Comparison of ENCODE assay signal across 14 mouse cellular contexts in the genomic region with DNA sequence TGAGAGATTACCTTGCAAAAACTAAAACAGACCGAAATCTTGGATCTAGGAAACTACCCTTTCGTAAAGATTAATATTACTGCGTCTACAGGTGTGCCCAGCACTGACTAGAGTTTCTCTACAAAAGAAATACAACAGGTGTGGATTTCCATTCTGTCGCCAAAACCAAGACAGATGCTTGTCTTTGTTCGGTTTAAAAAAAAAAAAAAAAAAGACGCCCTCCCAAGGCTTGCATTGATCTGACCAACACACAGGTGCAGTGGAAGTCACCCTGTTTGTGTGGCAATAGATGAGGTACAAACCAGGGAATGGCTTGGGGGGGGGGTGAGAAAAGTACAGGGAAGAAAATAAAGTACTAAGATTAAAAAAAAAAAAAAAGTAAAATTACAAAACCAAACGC. TPM values are rescaled to one million over a fixed set of nuclear protein-coding genes. Genes with fewer than 3 reads are reported as not detected.
DNase-seq lines count a peak whose midpoint lies in the region; ATAC-seq and TF ChIP-seq lines count a peak whose summit lies in the region.
"Had no signal": no experiment of that assay in that cellular context is flagged by ENCODE, and none has a peak within 500 bp of the region (broad histone marks: within the 10 kb centered on the region; RNA-seq: fewer than 3 reads in every experiment).

No protein-coding gene starts in this region.

- peaks cover 54% of the 10 kb centered on the region for H3K36me3 ChIP-seq in heart, embryonic 14.5 days (ENCODE audit: control insufficient read depth, insufficient read depth, low read length)
- peaks cover 34% of the 10 kb centered on the region for H3K36me3 ChIP-seq in embryonic facial prominence, embryonic 13.5 days
- H3K36me3 ChIP-seq in hindbrain, embryonic 14.5 days (replicated peaks; ENCODE audit: control insufficient read depth, insufficient read depth), result peaks cover 40% of the 10 kb centered on the region
- H3K36me3 ChIP-seq in midbrain, embryonic 15.5 days (replicated peaks), result peaks cover 13% of the 10 kb centered on the region; the same call in 1 of the 2 replicates
- H3K36me3 ChIP-seq in liver, embryonic 11.5 days (ENCODE audit: control insufficient read depth, insufficient read depth, low read length), result peaks cover 18% of the 10 kb centered on the region
- H3K36me3 ChIP-seq in stomach, postnatal 0 days (ENCODE audit: control insufficient read depth, insufficient read depth, low read length), result peaks cover 14% of the 10 kb centered on the region

- H3K27ac ChIP-seq in heart, embryonic 14.5 days (replicated peaks in 1 of 2; ENCODE audit: control insufficient read depth in 1 of 2, insufficient read depth in 1 of 2, low read depth in 2 of 2, low read length in 2 of 2), result no peak overlapping the region
- H3K27ac ChIP-seq in embryonic facial prominence, embryonic 13.5 days, result no peak overlapping the region
- H3K27ac ChIP-seq in hindbrain, embryonic 14.5 days, result no peak overlapping the region
- H3K27ac ChIP-seq in midbrain, embryonic 15.5 days, result no peak overlapping the region
- H3K27ac ChIP-seq in liver, embryonic 11.5 days (ENCODE audit: low read depth, low read length), result no peak overlapping the region
- no peak overlapping the region for H3K27ac ChIP-seq in stomach, postnatal 0 days (replicated peaks)
- H3K27ac ChIP-seq: liver, embryonic 15.5 days had no signal

- no peaks in the 10 kb centered on the region for H3K27me3 ChIP-seq in heart, embryonic 14.5 days (ENCODE audit: control insufficient read depth, insufficient read depth, low read length)
- no peaks in the 10 kb centered on the region for H3K27me3 ChIP-seq in embryonic facial prominence, embryonic 13.5 days
- no peaks in the 10 kb centered on the region for H3K27me3 ChIP-seq in hindbrain, embryonic 14.5 days (ENCODE audit: control insufficient read depth, insufficient read depth, low read length)
- no peaks in the 10 kb centered on the region for H3K27me3 ChIP-seq in midbrain, embryonic 15.5 days (replicated peaks)
- H3K27me3 ChIP-seq in liver, embryonic 11.5 days (replicated peaks; ENCODE audit: control insufficient read depth, insufficient read depth, low read length), result no peaks in the 10 kb centered on the region
- no peaks in the 10 kb centered on the region for H3K27me3 ChIP-seq in stomach, postnatal 0 days (ENCODE audit: control insufficient read depth, insufficient read depth, low read length)
- H3K27me3 ChIP-seq: liver, embryonic 15.5 days; Patski had no signal

- intact Hi-C loops in heart, postnatal 14 days (cut with DNase I), result loop anchor here (5.0 kb wide), 1 partner anchor 52 kb away; no protein-coding TSS in a partner anchor

- H3K4me2 ChIP-seq in heart, embryonic 14.5 days (ENCODE audit: low read length), result no peak overlapping the region; the same call in 1 of the 2 replicates
- H3K4me2 ChIP-seq in embryonic facial prominence, embryonic 13.5 days, result peak overlapping the region; percentile 92
- peak overlapping the region; percentile 95 for H3K4me2 ChIP-seq in hindbrain, embryonic 14.5 days (replicated peaks)
- H3K4me2 ChIP-seq in midbrain, embryonic 15.5 days, result peak overlapping the region; percentile 74
- H3K4me2 ChIP-seq in liver, embryonic 11.5 days, result no peak overlapping the region
- no peak overlapping the region for H3K4me2 ChIP-seq in stomach, postnatal 0 days (replicated peaks; ENCODE audit: low read depth)
- H3K4me2 ChIP-seq: liver, embryonic 15.5 days had no signal

- ATAC-seq in heart, embryonic 14.5 days (ENCODE audit: insufficient number of reproducible peaks, insufficient read depth, low FRiP score, low read depth), result no peak
- ATAC-seq in embryonic facial prominence, embryonic 13.5 days (ENCODE audit: insufficient number of reproducible peaks, insufficient read depth, low FRiP score, low TSS enrichment, low read depth), result no peak
- ATAC-seq in hindbrain, embryonic 14.5 days (ENCODE audit: low FRiP score), result no peak
- ATAC-seq in midbrain, embryonic 15.5 days (replicated peaks), result no peak
- no peak for ATAC-seq in liver, embryonic 11.5 days (replicated peaks; ENCODE audit: low FRiP score)
- no peak for ATAC-seq in stomach, postnatal 0 days (ENCODE audit: low FRiP score, low TSS enrichment)
- ATAC-seq: Patski had no signal

- DNase-seq in heart, postnatal 14 days, result no peak
- no peak for DNase-seq in hindbrain, embryonic 14.5 days (ENCODE audit: low spot score)
- DNase-seq in liver, embryonic 11.5 days (ENCODE audit: low spot score), result no peak
- DNase-seq in stomach, postnatal 0 days (ENCODE audit: low spot score), result no peak
- DNase-seq in adrenal gland, adult 18-20 months (ENCODE audit: low spot score in 2 of 2), result no peak
- DNase-seq: B cell, adult 2 months; cerebellum, adult 8-10 months; gastrocnemius, postnatal 14 days; thymus, postnatal 4 days had no signal

- TF ChIP-seq EP300 in stomach, postnatal 0 days (optimal IDR thresholded peaks at IDR 0.05), result no peak

- H3K9ac ChIP-seq in heart, embryonic 14.5 days (ENCODE audit: low read length), result peak overlapping the region; percentile 21; the same call in 1 of the 2 replicates
- no peak overlapping the region for H3K9ac ChIP-seq in embryonic facial prominence, embryonic 13.5 days
- H3K9ac ChIP-seq in hindbrain, embryonic 14.5 days, result peak overlapping the region; percentile 97
- H3K9ac ChIP-seq in midbrain, embryonic 15.5 days, result no peak overlapping the region
- no peak overlapping the region for H3K9ac ChIP-seq in liver, embryonic 11.5 days (ENCODE audit: low read depth, low read length)
- H3K9ac ChIP-seq in stomach, postnatal 0 days (ENCODE audit: low read length), result no peak overlapping the region
- H3K9ac ChIP-seq: liver, embryonic 15.5 days had no signal

- H3K4me3 ChIP-seq in heart, embryonic 14.5 days (ENCODE audit: control insufficient read depth in 1 of 2, insufficient read depth in 1 of 2, low read depth in 1 of 2, low read length in 2 of 2), result no peak overlapping the region
- no peak overlapping the region for H3K4me3 ChIP-seq in embryonic facial prominence, embryonic 13.5 days
- H3K4me3 ChIP-seq in hindbrain, embryonic 14.5 days (replicated peaks; ENCODE audit: low read length), result peak overlapping the region; percentile 94
- peak overlapping the region; percentile 98 for H3K4me3 ChIP-seq in midbrain, embryonic 15.5 days
- no peak overlapping the region for H3K4me3 ChIP-seq in liver, embryonic 11.5 days (ENCODE audit: low read depth, low read length)
- H3K4me3 ChIP-seq in stomach, postnatal 0 days (ENCODE audit: low read depth, low read length), result no peak overlapping the region
- H3K4me3 ChIP-seq: liver, embryonic 15.5 days had no signal

- TF ChIP-seq CTCF in stomach, postnatal 0 days (IDR thresholded peaks at IDR 0.05; ENCODE audit: low read depth), result no peak

- 72% methylated on average over 7 of the region's 7 CpGs for WGBS in heart, embryonic 14.5 days
- 68% methylated on average over 7 of the region's 7 CpGs for WGBS in embryonic facial prominence, embryonic 13.5 days
- WGBS in hindbrain, embryonic 14.5 days, result 54% methylated on average over 7 of the region's 7 CpGs
- 44% methylated on average over 7 of the region's 7 CpGs for WGBS in midbrain, embryonic 15.5 days
- 85% methylated on average over 7 of the region's 7 CpGs for WGBS in liver, embryonic 11.5 days
- 60% methylated on average over 7 of the region's 7 CpGs for WGBS in stomach, postnatal 0 days

- peaks cover 7 to 27% of the 10 kb centered on the region in 2 experiments for H3K4me1 ChIP-seq in heart, embryonic 14.5 days (ENCODE audit: control insufficient read depth in 2 of 2, insufficient read depth in 2 of 2, low read length in 2 of 2)
- peaks cover 33% of the 10 kb centered on the region for H3K4me1 ChIP-seq in embryonic facial prominence, embryonic 13.5 days
- peaks cover 44% of the 10 kb centered on the region for H3K4me1 ChIP-seq in hindbrain, embryonic 14.5 days (replicated peaks; ENCODE audit: control insufficient read depth, insufficient read depth, low read length)
- peaks cover 61% of the 10 kb centered on the region for H3K4me1 ChIP-seq in midbrain, embryonic 15.5 days
- peaks cover 18% of the 10 kb centered on the region for H3K4me1 ChIP-seq in liver, embryonic 11.5 days (replicated peaks; ENCODE audit: control insufficient read depth, insufficient read depth, low read length)
- 0 out of 2 replicates have a peak, but pooled peaks cover 4% of the 10 kb centered on the region for H3K4me1 ChIP-seq in stomach, postnatal 0 days (replicated peaks; ENCODE audit: control insufficient read depth, insufficient read depth)

- H3K9me3 ChIP-seq in heart, embryonic 14.5 days (ENCODE audit: control insufficient read depth, low read length), result no peaks in the 10 kb centered on the region
- H3K9me3 ChIP-seq in embryonic facial prominence, embryonic 13.5 days, result no peaks in the 10 kb centered on the region
- H3K9me3 ChIP-seq in hindbrain, embryonic 14.5 days (ENCODE audit: control insufficient read depth, low read length), result no peaks in the 10 kb centered on the region
- H3K9me3 ChIP-seq in midbrain, embryonic 15.5 days, result no peaks in the 10 kb centered on the region
- H3K9me3 ChIP-seq in liver, embryonic 11.5 days (ENCODE audit: control insufficient read depth, low read length), result no peaks in the 10 kb centered on the region
- H3K9me3 ChIP-seq in stomach, postnatal 0 days (ENCODE audit: control insufficient read depth, low read length), result no peaks in the 10 kb centered on the region
- H3K9me3 ChIP-seq: liver, embryonic 15.5 days had no signal

RNA-seq across cellular contexts. Expression of a gene that starts 4.2 kb away (rescaled TPM):
- 18.1 and 20.9 TPM in 2 replicates for polyA plus RNA-seq in heart, embryonic 14.5 days (2014; fragmentation: Nextera tagmentation; extraction: Ambion mirVana)
- 100 to 1,000 TPM; 196 to 206 TPM for total RNA-seq in heart, postnatal 14 days (2021)
- 18.7 and 19.0 TPM in 2 replicates for polyA plus RNA-seq in embryonic facial prominence, embryonic 13.5 days (2015; fragmentation: Nextera tagmentation; extraction: Ambion mirVana)
- polyA plus RNA-seq in hindbrain, embryonic 14.5 days (2014; fragmentation: Nextera tagmentation; extraction: Ambion mirVana), result 22.4 and 26.5 TPM in 2 replicates
- polyA plus RNA-seq in midbrain, embryonic 15.5 days (2015; fragmentation: Nextera tagmentation; extraction: Ambion mirVana), result 32.0 and 33.6 TPM in 2 replicates
- 7.1 and 8.2 TPM in 2 replicates for polyA plus RNA-seq in liver, embryonic 11.5 days (2014; fragmentation: Nextera tagmentation; extraction: Ambion mirVana)
- polyA plus RNA-seq in stomach, postnatal 0 days (2015; fragmentation: Nextera tagmentation; extraction: Ambion mirVana), result 6.7 and 7.3 TPM in 2 replicates
- total RNA-seq in adrenal gland, adult 18-20 months (2021), result 100 to 1,000 TPM; 196 to 204 TPM

Comparison
In these comparisons a context has a peak if more than half of its experiments do, and no peak if none do; other contexts are left out.
1. H3K4me2 ChIP-seq: peak in embryonic facial prominence, embryonic 13.5 days (single experiment), hindbrain, embryonic 14.5 days (single experiment) and midbrain, embryonic 15.5 days (single experiment); none in heart, embryonic 14.5 days (single experiment), liver, embryonic 11.5 days (single experiment) and stomach, postnatal 0 days (single experiment).
2. H3K4me3 ChIP-seq: peak in hindbrain, embryonic 14.5 days (single experiment) and midbrain, embryonic 15.5 days (single experiment); none in heart, embryonic 14.5 days (0 of 2), embryonic facial prominence, embryonic 13.5 days (single experiment), liver, embryonic 11.5 days (single experiment) and stomach, postnatal 0 days (single experiment).
3. H3K9ac ChIP-seq: peak in heart, embryonic 14.5 days (single experiment) and hindbrain, embryonic 14.5 days (single experiment); none in embryonic facial prominence, embryonic 13.5 days (single experiment), midbrain, embryonic 15.5 days (single experiment), liver, embryonic 11.5 days (single experiment) and stomach, postnatal 0 days (single experiment).